Mouse (Mus musculus): ENCODE data around the gene Baz2a. TPM values are rescaled to one million over a fixed set of nuclear protein-coding genes. Genes with fewer than 3 reads are reported as not detected.
"Not testable (repeated sequence)": the region's sequence is repeated elsewhere in the genome, so short reads cannot be mapped to it uniquely, and the experiment has no call there.

The Baz2a gene
- polyA plus RNA-seq, 1 experiment from 2014 or later = 11.2 TPM

- DNase-seq (ENCODE audit: low spot score) = peak; percentile 65
- WGBS = 70% methylated on average over 6 of the region's 6 CpGs
- H3K4me2 ChIP-seq (replicated peaks; ENCODE audit: low read depth, low read length) = no peak overlapping the region
- TF ChIP-seq EP300 (IDR thresholded peaks at IDR 0.05) = no peak
- TF ChIP-seq CTCF (IDR thresholded peaks at IDR 0.05) = peak; percentile 75
- no peaks in the 10 kb centered on the region for H3K27me3 ChIP-seq (replicated peaks; ENCODE audit: insufficient read depth, low read length)
- no peak for ATAC-seq
- H3K36me3 ChIP-seq (ENCODE audit: insufficient read depth, low read length) = peaks cover 47% of the 10 kb centered on the region
- no peak overlapping the region for H3K27ac ChIP-seq (ENCODE audit: low read length)
- H3K4me3 ChIP-seq (ENCODE audit: low read depth, low read length) = no peak overlapping the region
- no peak overlapping the region for H3K9ac ChIP-seq (replicated peaks; ENCODE audit: low read depth)
- H3K4me1 ChIP-seq (ENCODE audit: insufficient read depth, low read depth, low read length) = peaks cover 11% of the 10 kb centered on the region
- H3K9me3 ChIP-seq (ENCODE audit: low read length) = no peaks in the 10 kb centered on the region
Measured at GRCm38 (mm10) chr10:128086391-128086790, 5.0 kb upstream of the Baz2a start.

GRCm38 (mm10) chr10:128087216-128087615, 4.2 kb upstream of the Baz2a start:
- DNase-seq (ENCODE audit: low spot score); H3K27ac ChIP-seq (ENCODE audit: low read length); H3K9ac ChIP-seq (replicated peaks; ENCODE audit: low read depth); H3K4me2 ChIP-seq (replicated peaks; ENCODE audit: low read depth, low read length); H3K27me3 ChIP-seq (replicated peaks; ENCODE audit: insufficient read depth, low read length); H3K9me3 ChIP-seq (ENCODE audit: low read length); H3K4me3 ChIP-seq (ENCODE audit: low read depth, low read length); ATAC-seq: not testable (repeated sequence)
- Histone ChIP-seq H3K4me1 (ENCODE audit: insufficient read depth, low read depth, low read length) (peaks cover 12% of the 10 kb centered on the region), H3K36me3 (ENCODE audit: insufficient read depth, low read length) (peaks cover 47% of the 10 kb centered on the region)
- 54% methylated on average over 2 of the region's 2 CpGs for WGBS

GRCm38 (mm10) chr10:128088181-128088580, 3.2 kb upstream of the Baz2a start:
- no peak for ATAC-seq

GRCm38 (mm10) chr10:128089842-128090241, 1.5 kb upstream of the Baz2a start:
- Histone ChIP-seq H3K27me3 (replicated peaks; ENCODE audit: insufficient read depth, low read length) (no peaks in the 10 kb centered on the region), H3K4me3 (ENCODE audit: low read depth, low read length) (no peak overlapping the region), H3K9ac (replicated peaks; ENCODE audit: low read depth) (no peak overlapping the region), H3K36me3 (ENCODE audit: insufficient read depth, low read length) (peaks cover 47% of the 10 kb centered on the region), H3K27ac (ENCODE audit: low read length) (no peak overlapping the region), H3K4me1 (ENCODE audit: insufficient read depth, low read depth, low read length) (peaks cover 17% of the 10 kb centered on the region; the same call in 1 of the 2 replicates), H3K9me3 (ENCODE audit: low read length) (no peaks in the 10 kb centered on the region), H3K4me2 (replicated peaks; ENCODE audit: low read depth, low read length) (no peak overlapping the region)
- WGBS = 49% methylated on average over 5 of the region's 5 CpGs
- no peak for DNase-seq (ENCODE audit: low spot score)
- TF ChIP-seq CTCF (IDR thresholded peaks at IDR 0.05) (no peak), EP300 (IDR thresholded peaks at IDR 0.05) (no peak)
- ATAC-seq = no peak

More at GRCm38 (mm10) chr10:128088181-128088580, 3.2 kb upstream of the Baz2a start:
- Histone ChIP-seq H3K4me2 (replicated peaks; ENCODE audit: low read depth, low read length) (no peak overlapping the region), H3K36me3 (ENCODE audit: insufficient read depth, low read length) (peaks cover 47% of the 10 kb centered on the region), H3K9me3 (ENCODE audit: low read length) (no peaks in the 10 kb centered on the region), H3K4me3 (ENCODE audit: low read depth, low read length) (no peak overlapping the region), H3K9ac (replicated peaks; ENCODE audit: low read depth) (no peak overlapping the region), H3K27me3 (replicated peaks; ENCODE audit: insufficient read depth, low read length) (no peaks in the 10 kb centered on the region), H3K27ac (ENCODE audit: low read length) (no peak overlapping the region), H3K4me1 (ENCODE audit: insufficient read depth, low read depth, low read length) (peaks cover 12% of the 10 kb centered on the region; the same call in 1 of the 2 replicates)
- 87% methylated on average over 5 of the region's 5 CpGs for WGBS
- TF ChIP-seq EP300 (IDR thresholded peaks at IDR 0.05) (no peak), CTCF (IDR thresholded peaks at IDR 0.05) (no peak)
- DNase-seq (ENCODE audit: low spot score) = no peak

GRCm38 (mm10) chr10:128090651-128091563, 470 bp upstream of the Baz2a start:
- 7% methylated on average over 14 of the region's 14 CpGs for WGBS
- H3K36me3 ChIP-seq (ENCODE audit: insufficient read depth, low read length) = peaks cover 40% of the 10 kb centered on the region
- H3K9ac ChIP-seq (replicated peaks; ENCODE audit: low read depth) = peak overlapping the region; percentile 71; the same call in 1 of the 2 replicates
- ATAC-seq = peak; percentile 47
- H3K9me3 ChIP-seq (ENCODE audit: low read length) = no peaks in the 10 kb centered on the region
- peak overlapping the region; percentile 95 for H3K27ac ChIP-seq (ENCODE audit: low read length)
- H3K27me3 ChIP-seq (replicated peaks; ENCODE audit: insufficient read depth, low read length) = no peaks in the 10 kb centered on the region
- H3K4me2 ChIP-seq (replicated peaks; ENCODE audit: low read depth, low read length) = peak overlapping the region; percentile 86
- peak overlapping the region; percentile 90 for H3K4me3 ChIP-seq (ENCODE audit: low read depth, low read length)
- H3K4me1 ChIP-seq (ENCODE audit: insufficient read depth, low read depth, low read length) = peaks cover 17% of the 10 kb centered on the region; the same call in 1 of the 2 replicates
- DNase-seq (ENCODE audit: low spot score) = peak; percentile 96
- 0 out of 2 replicates have a peak, but pooled peaks have one; percentile 27 for TF ChIP-seq EP300 (IDR thresholded peaks at IDR 0.05)
- peak; percentile 88 for TF ChIP-seq CTCF (IDR thresholded peaks at IDR 0.05)

All from lung, postnatal 0 days (tissue).